ENCODE assay signal across 15 mouse cellular contexts in genomic region chr11:114239311-114239803, GRCm38 (mm10).
A peak's percentile ranks its signal among the peaks of the same experiment; 100 is the strongest.
DNase-seq lines count a peak whose midpoint lies in the region; ATAC-seq lines count a peak whose summit lies in the region.
"Had no signal": no experiment of that assay in that cellular context is flagged by ENCODE, and none has a peak within 500 bp of the region (broad histone marks: within the 10 kb centered on the region; RNA-seq: fewer than 3 reads in every experiment).

No protein-coding gene starts in this region.

- H3K27ac ChIP-seq in forebrain, embryonic 16.5 days (ENCODE audit: low read length): peak overlapping the region; percentile 60
- H3K27ac ChIP-seq in limb, embryonic 13.5 days: peak overlapping the region; percentile 44; the same call in 1 of the 2 replicates
- H3K27ac ChIP-seq: lung, embryonic 15.5 days had no signal

- H3K9me3 ChIP-seq in forebrain, embryonic 16.5 days (ENCODE audit: control insufficient read depth, low read length): no peaks in the 10 kb centered on the region
- no peaks in the 10 kb centered on the region for H3K9me3 ChIP-seq in limb, embryonic 13.5 days
- H3K9me3 ChIP-seq: lung, embryonic 15.5 days had no signal

- DNase-seq in frontal cortex, postnatal 10 days (ENCODE audit: low spot score in 2 of 2): peak; percentile 22 to 27
- DNase-seq in frontal cortex, postnatal 36 days (ENCODE audit: low spot score in 2 of 2): no peak
- peak; percentile 70 for DNase-seq in retina, embryonic 14.5 days (ENCODE audit: low spot score)
- DNase-seq in right cerebral cortex, adult 2 months (ENCODE audit: low spot score in 2 of 2): no peak
- DNase-seq in adipocyte (ENCODE audit: low spot score): no peak
- no peak for DNase-seq in layer of hippocampus, postnatal 25 days (ENCODE audit: extremely low spot score in 1 of 2, low spot score in 1 of 2)
- DNase-seq: adrenal gland, postnatal 10 days; cerebellum, adult 8-10 months; heart, adult 11 months; heart, postnatal 36 days; kidney, postnatal 25 days; thymus, adult 18-20 months had no signal

- peaks cover 17% of the 10 kb centered on the region for H3K4me1 ChIP-seq in forebrain, embryonic 16.5 days (replicated peaks; ENCODE audit: control insufficient read depth, insufficient read depth, low read length)
- peaks cover 17% of the 10 kb centered on the region for H3K4me1 ChIP-seq in limb, embryonic 13.5 days
- H3K4me1 ChIP-seq: lung, embryonic 15.5 days had no signal

- H3K4me2 ChIP-seq in forebrain, embryonic 16.5 days (ENCODE audit: low read length): no peak overlapping the region
- H3K4me2 ChIP-seq in limb, embryonic 13.5 days (replicated peaks): peak overlapping the region; percentile 14
- H3K4me2 ChIP-seq: lung, embryonic 15.5 days had no signal

- H3K36me3 ChIP-seq in forebrain, embryonic 16.5 days (ENCODE audit: control insufficient read depth, insufficient read depth): no peaks in the 10 kb centered on the region
- no peaks in the 10 kb centered on the region for H3K36me3 ChIP-seq in limb, embryonic 13.5 days
- H3K36me3 ChIP-seq: lung, embryonic 15.5 days had no signal

- peak; percentile 91 for ATAC-seq in forebrain, embryonic 16.5 days
- peak; percentile 51 for ATAC-seq in limb, embryonic 13.5 days (ENCODE audit: low FRiP score, low read depth)

- no peak overlapping the region for H3K4me3 ChIP-seq in forebrain, embryonic 16.5 days (replicated peaks; ENCODE audit: low read length)
- no peak overlapping the region for H3K4me3 ChIP-seq in limb, embryonic 13.5 days
- H3K4me3 ChIP-seq: lung, embryonic 15.5 days had no signal

- no peak overlapping the region for H3K9ac ChIP-seq in forebrain, embryonic 16.5 days (replicated peaks; ENCODE audit: low read depth, low read length)
- no peak overlapping the region for H3K9ac ChIP-seq in limb, embryonic 13.5 days
- H3K9ac ChIP-seq: lung, embryonic 15.5 days had no signal

- H3K27me3 ChIP-seq in forebrain, embryonic 16.5 days (replicated peaks; ENCODE audit: control insufficient read depth, insufficient read depth, low read length): no peaks in the 10 kb centered on the region
- no peaks in the 10 kb centered on the region for H3K27me3 ChIP-seq in limb, embryonic 13.5 days
- H3K27me3 ChIP-seq: lung, embryonic 15.5 days had no signal

- 1% methylated on average over 8 of the region's 8 CpGs for WGBS in forebrain, embryonic 16.5 days
- WGBS in limb, embryonic 13.5 days: 6% methylated on average over 8 of the region's 8 CpGs

Comparison
In these comparisons a context has a peak if more than half of its experiments do, and no peak if none do; other contexts are left out.
1. DNase-seq: peak in frontal cortex, postnatal 10 days (2 of 2) and retina, embryonic 14.5 days (single experiment); none in frontal cortex, postnatal 36 days (0 of 2), right cerebral cortex, adult 2 months (0 of 2), adipocyte (single experiment) and layer of hippocampus, postnatal 25 days (0 of 2).